Mouse (Mus musculus): ENCODE data around the gene Rbfox1.

GRCm38 (mm10) chr16:7094181-7094749 is 1209.1 kb downstream of the Rbfox1 start:
- no peak for TF ChIP-seq POLR2A (IDR thresholded peaks at IDR 0.05; ENCODE audit: insufficient read depth, low read length)
- no peak for TF ChIP-seq CTCF (IDR thresholded peaks at IDR 0.05; ENCODE audit: low read depth, low read length)
